Mouse (Mus musculus) forebrain, embryonic 14.5 days (tissue): ENCODE data around the gene Taz. TPM values are rescaled to one million over a fixed set of nuclear protein-coding genes. Genes with fewer than 3 reads are reported as not detected.

ENCODE experiments used
- ATAC-seq: fragments of 200-750 bp; cut with Nextera tagmentation; 2 replicates; pipeline ENCODE4 v1.8.0; 2017; ENCODE audit warnings: mild to moderate bottlenecking, moderate library complexity
- DNase-seq: peaks from one replicate; pipeline ENCODE4 v3.0.0-alpha.2; 2015; ENCODE audit warnings: low spot score
- H3K27ac ChIP-seq: fragments of 300-500 bp; sonication (generic); 2 replicates; pipeline ENCODE4 v1.5.1; 2014; ENCODE audit warnings: low read depth, mild to moderate bottlenecking, control low read depth, low read length, moderate library complexity
- H3K27me3 ChIP-seq: fragments of 300-500 bp; sonication (generic); replicated peaks from 2 replicates; pipeline ENCODE4 v1.6.1; 2014; ENCODE audit warnings: low read length, control low read depth, mixed read lengths; ENCODE audit not compliant: control insufficient read depth, insufficient read depth
- H3K36me3 ChIP-seq: fragments of 300-500 bp; sonication (generic); 2 replicates; pipeline ENCODE4 v1.6.1; 2014; ENCODE audit warnings: low read length, control low read depth; ENCODE audit not compliant: control insufficient read depth, insufficient read depth
- H3K4me1 ChIP-seq: fragments of 300-500 bp; sonication (generic); 2 replicates; pipeline ENCODE4 v1.6.1; 2014; ENCODE audit warnings: antibody characterized with exemption, low read length, control low read depth; ENCODE audit not compliant: control insufficient read depth, insufficient read depth
- H3K4me2 ChIP-seq: fragments of 300-500 bp; sonication (generic); 2 replicates; pipeline ENCODE4 v1.6.1; 2014; ENCODE audit warnings: mild to moderate bottlenecking, control low read depth, low read length
- H3K4me3 ChIP-seq: fragments of 300-500 bp; sonication (generic); 2 replicates; pipeline ENCODE4 v1.5.1; 2014; ENCODE audit warnings: low read depth, low read length, control low read depth
- H3K9ac ChIP-seq: fragments of 300-500 bp; sonication (generic); 2 replicates; pipeline ENCODE4 v1.6.1; 2014; ENCODE audit warnings: mild to moderate bottlenecking, low read length, control low read depth, moderate library complexity
- H3K9me3 ChIP-seq: fragments of 300-500 bp; sonication (generic); replicated peaks from 2 replicates; pipeline ENCODE4 v1.6.1; 2016; ENCODE audit warnings: low read length, control low read depth, mixed read lengths; ENCODE audit not compliant: control insufficient read depth
- WGBS: fragments of 180-500 bp; shearing (Covaris S2); extraction: QIAGEN DNeasy Blood & Tissue Kit; methylation state at CpG from one replicate; pipeline ENCODE4 v1.1.7; 2014; 5-methylcytosine and 5-hydroxymethylcytosine counted together
- polyA plus RNA-seq: library from polyadenylated mRNA; unstranded; fragments of >200 nt; fragmentation: Nextera tagmentation; extraction: Ambion mirVana; gene quantifications from 2 replicates; pipeline ENCODE4 v1.2.1, GENCODE M21; 2014

Taz gene
- polyA plus RNA-seq, 1 experiment from 2014 or later: 65.0 TPM

DNA sequence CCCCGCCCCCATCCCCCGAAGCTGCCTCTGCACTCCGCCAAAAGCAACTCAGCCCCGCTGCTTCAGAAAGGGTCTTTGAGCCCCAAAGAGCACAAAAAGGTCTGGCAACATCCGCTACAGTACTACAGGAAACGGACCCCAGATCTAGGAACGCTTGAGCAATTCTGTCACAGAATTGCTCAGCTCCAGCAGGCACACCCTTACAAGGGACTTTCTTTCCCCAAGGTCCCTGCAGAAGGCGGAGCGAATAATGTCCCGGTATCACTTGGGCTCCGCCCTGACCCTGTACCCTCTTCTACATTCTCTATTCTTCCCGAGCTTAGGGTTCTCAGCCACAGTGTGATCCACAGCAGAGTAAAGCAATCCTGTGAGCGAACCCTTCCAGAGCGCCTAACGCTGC, 35.0 kb upstream of the Taz start:
- no peak for DNase-seq
- peaks cover 14% of the 10 kb centered on the region for H3K36me3 ChIP-seq
- WGBS: 28% methylated on average over 15 of the region's 15 CpGs
- peak overlapping the region; percentile 51 for H3K4me3 ChIP-seq
- no peak for ATAC-seq
- H3K9ac ChIP-seq: peak overlapping the region; percentile 48; the same call in 1 of the 2 replicates
- H3K4me1 ChIP-seq: no peaks in the 10 kb centered on the region
- H3K4me2 ChIP-seq: peak overlapping the region; percentile 49
- H3K27me3 ChIP-seq: no peaks in the 10 kb centered on the region
- H3K9me3 ChIP-seq: no peaks in the 10 kb centered on the region
- H3K27ac ChIP-seq: 0 out of 2 replicates have a peak overlapping the region, but pooled peaks have one; percentile 35

DNA sequence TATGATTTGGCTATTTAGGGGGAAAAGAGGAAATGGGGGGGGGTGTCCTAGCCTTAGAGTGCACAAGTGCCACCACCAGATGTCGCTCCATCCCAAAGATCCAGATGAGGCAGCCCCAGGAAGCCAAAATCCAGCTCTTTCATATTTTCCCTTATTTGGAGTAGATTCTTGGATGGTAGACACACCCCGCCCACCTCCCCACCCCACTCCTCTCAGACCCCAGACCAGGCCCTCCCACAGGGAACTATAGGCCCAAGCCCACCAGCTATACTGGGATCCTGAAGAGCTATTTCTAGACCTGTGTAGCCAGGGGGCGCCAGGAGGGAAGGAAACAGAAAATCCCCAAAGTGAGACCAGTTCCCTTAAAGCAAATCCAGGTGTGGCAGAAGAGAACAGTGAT, 33.1 kb upstream of the Taz start:
- H3K27me3 ChIP-seq: no peaks in the 10 kb centered on the region
- no peaks in the 10 kb centered on the region for H3K4me1 ChIP-seq
- H3K36me3 ChIP-seq: no peaks in the 10 kb centered on the region
- H3K4me2 ChIP-seq: peak overlapping the region; percentile 57; the same call in 1 of the 2 replicates
- no peaks in the 10 kb centered on the region for H3K9me3 ChIP-seq
- no peak overlapping the region for H3K27ac ChIP-seq
- 13% methylated on average over 3 of the region's 3 CpGs for WGBS
- H3K9ac ChIP-seq: no peak overlapping the region
- DNase-seq (peak; percentile 76), ATAC-seq (no peak)
- H3K4me3 ChIP-seq: no peak overlapping the region

DNA sequence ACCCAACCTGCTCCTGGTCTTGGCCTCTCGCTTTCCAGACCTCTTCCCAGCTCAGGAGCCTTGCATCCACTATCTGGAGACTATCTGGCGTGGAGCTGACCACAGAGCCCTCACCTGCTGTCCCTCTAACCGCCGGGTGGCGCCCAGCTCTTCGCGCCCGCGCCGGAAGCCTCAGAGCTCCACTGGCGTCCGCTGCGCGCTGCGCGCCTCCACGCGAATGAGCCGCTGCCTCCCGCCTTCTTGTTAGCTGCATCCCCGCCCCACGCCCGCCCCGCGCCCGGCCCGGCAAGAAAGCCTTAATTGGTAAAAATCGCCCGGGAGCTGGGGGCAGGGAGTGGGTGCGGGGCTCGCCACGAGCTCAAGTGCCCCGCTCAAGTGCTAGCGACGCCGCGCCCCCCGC, 32.1 kb upstream of the Taz start, which contains the start of gene Flna:
TSS of gene Flna (minus strand) at position 206 of the 400 bp plus-strand sequence.
- H3K9me3 ChIP-seq: no peaks in the 10 kb centered on the region
- H3K4me3 ChIP-seq: peak within 1 kb of the TSS; percentile 33
- no peaks in the 10 kb centered on the region for H3K27me3 ChIP-seq
- no peak for ATAC-seq
- no peaks in the 10 kb centered on the region for H3K4me1 ChIP-seq
- 40% methylated on average over 30 of the region's 38 CpGs for WGBS
- H3K9ac ChIP-seq: peak within 1 kb of the TSS; percentile 60
- peak; percentile 55 for DNase-seq
- H3K4me2 ChIP-seq: peak within 1 kb of the TSS; percentile 57
- 0 out of 2 replicates have a peak within 1 kb of the TSS, but pooled peaks have one; percentile 14 for H3K27ac ChIP-seq
- no peaks in the 10 kb centered on the region for H3K36me3 ChIP-seq

DNA sequence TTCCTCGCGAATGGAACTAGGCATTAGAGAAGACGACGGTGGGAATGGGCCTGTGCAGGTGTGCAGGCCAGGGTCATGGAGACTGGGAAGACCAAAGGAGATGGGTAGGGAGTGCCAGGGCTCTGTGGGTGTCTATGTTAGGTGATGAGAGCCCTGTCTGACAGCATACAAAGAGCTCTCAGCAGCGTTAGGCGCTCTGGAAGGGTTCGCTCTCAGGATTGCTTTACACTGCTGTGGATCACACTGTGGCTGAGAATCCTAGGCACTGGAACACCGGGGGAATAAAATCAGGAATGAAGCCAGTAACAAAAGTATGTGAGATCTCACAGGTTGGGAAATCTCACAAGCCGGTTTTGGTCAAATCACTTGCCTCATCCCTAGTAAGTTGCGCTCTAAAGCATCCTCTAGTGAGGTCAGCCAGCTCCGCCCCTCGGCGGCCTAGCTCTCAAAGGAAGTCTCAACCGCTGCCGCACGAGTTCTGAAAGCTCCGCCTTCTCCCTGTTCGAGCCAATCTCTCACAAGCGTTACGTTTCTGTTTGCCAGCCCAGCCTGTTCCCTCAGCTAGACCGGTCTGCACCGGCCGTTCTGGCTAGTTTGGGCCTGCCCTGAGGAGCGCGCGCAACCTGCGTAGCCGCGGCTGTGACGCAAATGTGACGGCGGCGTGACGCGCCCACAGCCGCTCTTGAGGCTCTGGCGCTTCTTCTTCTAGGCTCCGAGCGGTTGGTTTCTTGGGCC, 27.4 kb upstream of the Taz start, which contains the start of gene Emd:
TSS of gene Emd (plus strand) at position 535 of the 735 bp plus-strand sequence.
- H3K4me3 ChIP-seq: peak within 1 kb of the TSS; percentile 50
- WGBS: 35% methylated on average over 39 of the region's 39 CpGs
- DNase-seq (peak; percentile 95), ATAC-seq (peak; percentile 97)
- peak within 1 kb of the TSS; percentile 76 for H3K9ac ChIP-seq
- H3K4me1 ChIP-seq: peaks cover 5% of the 10 kb centered on the region; the same call in 1 of the 2 replicates
- H3K4me2 ChIP-seq: peak within 1 kb of the TSS; percentile 66
- H3K27ac ChIP-seq: peak within 1 kb of the TSS; percentile 90
- no peaks in the 10 kb centered on the region for H3K27me3 ChIP-seq
- no peaks in the 10 kb centered on the region for H3K9me3 ChIP-seq
- H3K36me3 ChIP-seq: peaks cover 14% of the 10 kb centered on the region

DNA sequence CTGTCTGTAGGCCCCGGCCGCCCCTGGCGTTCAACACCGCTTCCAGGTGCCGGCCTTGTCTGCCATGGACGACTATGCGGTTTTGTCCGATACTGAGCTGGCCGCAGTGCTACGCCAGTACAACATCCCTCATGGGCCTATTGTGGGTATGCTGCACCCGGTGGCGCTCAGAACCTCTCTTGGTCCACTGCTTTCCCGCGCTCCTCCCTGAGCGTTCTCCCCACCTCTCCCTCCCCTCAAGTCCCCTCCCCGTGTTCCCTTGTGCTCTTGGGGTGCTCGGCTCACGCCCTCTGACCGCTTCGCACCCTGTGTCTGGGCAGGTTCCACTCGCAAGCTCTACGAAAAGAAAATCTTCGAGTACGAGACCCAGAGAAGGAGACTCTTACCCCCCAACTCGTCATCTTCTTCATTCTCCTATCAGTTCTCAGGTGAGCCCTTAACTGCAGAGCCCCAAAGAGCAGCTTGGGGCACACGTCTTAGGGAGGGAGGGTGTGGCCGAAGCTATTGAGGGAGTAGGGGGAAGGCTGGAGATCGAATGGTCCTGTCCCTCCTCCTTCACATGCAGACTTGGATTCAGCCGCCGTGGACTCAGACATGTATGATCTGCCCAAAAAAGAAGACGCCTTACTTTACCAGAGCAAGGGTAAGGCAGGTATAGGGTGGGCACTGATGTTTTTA, 26.7 kb upstream of the Taz start:
- H3K4me3 ChIP-seq: peak overlapping the region; percentile 50
- H3K4me2 ChIP-seq: peak overlapping the region; percentile 66
- WGBS: 32% methylated on average over 31 of the region's 31 CpGs
- H3K4me1 ChIP-seq: peaks cover 5% of the 10 kb centered on the region; the same call in 1 of the 2 replicates
- peak overlapping the region; percentile 76 for H3K9ac ChIP-seq
- no peak for DNase-seq
- peak overlapping the region; percentile 90 for H3K27ac ChIP-seq
- H3K9me3 ChIP-seq: no peaks in the 10 kb centered on the region
- no peaks in the 10 kb centered on the region for H3K27me3 ChIP-seq
- peak; percentile 6; the same call in 1 of the 2 replicates for ATAC-seq
- H3K36me3 ChIP-seq: peaks cover 14% of the 10 kb centered on the region

DNA sequence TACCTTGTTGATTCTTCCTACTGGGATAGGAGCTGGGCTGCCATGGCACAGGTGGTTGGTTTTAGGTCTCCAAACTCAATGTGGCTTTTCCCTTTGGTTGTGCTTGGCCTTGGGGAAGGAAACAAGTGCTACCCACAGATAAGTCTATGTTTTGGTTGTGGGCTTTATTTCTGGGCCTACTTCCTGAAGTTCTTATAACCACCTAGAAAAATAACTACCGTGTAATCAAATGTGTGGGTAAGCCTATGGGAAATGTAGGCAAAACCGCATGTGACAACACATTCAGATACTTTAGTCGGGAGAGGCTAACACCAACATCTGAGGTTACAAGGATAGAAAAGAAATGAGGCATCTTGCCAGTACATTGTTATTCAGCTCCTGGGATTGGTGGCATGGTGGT, 24.0 kb upstream of the Taz start:
- Histone ChIP-seq H3K4me1 (peaks cover 5% of the 10 kb centered on the region; the same call in 1 of the 2 replicates), H3K36me3 (peaks cover 14% of the 10 kb centered on the region), H3K9ac (no peak overlapping the region), H3K4me3 (no peak overlapping the region), H3K9me3 (no peaks in the 10 kb centered on the region), H3K27me3 (no peaks in the 10 kb centered on the region), H3K27ac (no peak overlapping the region), H3K4me2 (no peak overlapping the region)
- WGBS: 92% methylated on average over 3 of the region's 3 CpGs
- DNase-seq (no peak), ATAC-seq (no peak)

DNA sequence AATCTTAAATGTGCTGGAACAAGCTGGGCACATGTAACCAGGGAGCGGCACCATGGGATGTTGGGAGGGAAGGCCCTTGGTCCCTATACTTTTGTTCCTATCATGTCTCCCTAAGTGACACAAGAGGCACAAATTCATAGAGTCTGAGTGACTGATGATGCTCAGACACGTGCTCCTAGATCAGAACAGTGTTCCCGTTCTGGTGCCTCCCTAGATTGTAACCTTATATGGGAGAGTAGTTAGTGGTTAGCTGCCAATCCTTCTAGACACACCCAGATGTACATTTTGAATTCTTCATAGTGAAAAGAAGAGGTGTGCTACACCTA, 12.0 kb upstream of the Taz start:
- DNase-seq (no peak), ATAC-seq (peak; percentile 30; the same call in 1 of the 2 replicates)
- Histone ChIP-seq H3K27me3 (no peaks in the 10 kb centered on the region), H3K9ac (peak overlapping the region; percentile 64), H3K36me3 (peaks cover 8% of the 10 kb centered on the region; the same call in 1 of the 2 replicates), H3K4me1 (no peaks in the 10 kb centered on the region), H3K27ac (peak overlapping the region; percentile 94), H3K9me3 (no peaks in the 10 kb centered on the region), H3K4me3 (peak overlapping the region; percentile 50), H3K4me2 (peak overlapping the region; percentile 57)
- 43% methylated on average over 3 of the region's 3 CpGs for WGBS

DNA sequence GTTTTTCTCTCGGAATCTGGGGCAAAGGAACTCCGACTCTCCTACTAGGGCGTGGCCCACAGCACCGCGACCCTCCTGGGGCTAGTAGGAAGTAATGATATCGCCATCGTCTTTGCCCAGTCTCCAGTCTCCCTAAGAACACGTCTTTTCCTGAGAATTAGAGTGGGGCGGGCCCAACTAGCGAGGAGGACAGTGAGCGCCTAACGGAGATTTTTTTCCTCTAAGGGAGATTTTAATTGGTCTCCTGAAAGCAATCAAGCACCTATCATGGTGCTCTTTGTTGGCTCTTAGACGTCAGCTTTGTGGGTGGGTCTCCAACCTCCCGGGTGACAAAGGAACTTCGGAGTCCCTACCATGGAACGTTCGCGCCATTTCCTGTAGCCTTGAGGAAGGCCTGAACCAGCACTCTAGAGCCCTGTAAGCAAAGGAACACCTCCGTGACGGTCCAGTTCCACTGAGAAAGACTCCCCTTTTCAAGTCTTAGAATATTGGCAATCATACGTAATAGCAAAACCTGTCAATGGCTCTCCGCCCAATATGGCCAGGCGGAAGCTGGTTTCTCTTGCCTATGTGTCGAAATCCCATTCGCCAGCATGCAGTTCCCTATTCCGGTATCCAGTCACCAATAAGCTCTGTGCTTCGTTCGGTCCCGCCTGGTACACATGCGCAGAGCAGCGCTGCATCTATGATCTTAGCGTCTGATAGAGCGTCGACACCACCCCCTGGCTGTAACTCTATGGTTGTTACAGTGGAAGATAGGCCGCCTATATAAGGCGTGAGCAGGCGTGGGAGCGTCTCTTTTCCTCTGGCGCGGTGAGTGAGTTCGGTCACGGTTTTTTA, 11.4 kb upstream of the Taz start, which contains the start of gene Rpl10:
TSS of gene Rpl10 (plus strand) at position 751 of the 840 bp plus-strand sequence.
- Histone ChIP-seq H3K4me1 (no peaks in the 10 kb centered on the region), H3K4me2 (peak within 1 kb of the TSS; percentile 63), H3K9ac (peak within 1 kb of the TSS; percentile 74), H3K27me3 (no peaks in the 10 kb centered on the region), H3K36me3 (peaks cover 8% of the 10 kb centered on the region; the same call in 1 of the 2 replicates), H3K27ac (peak within 1 kb of the TSS; percentile 94), H3K9me3 (no peaks in the 10 kb centered on the region), H3K4me3 (peak within 1 kb of the TSS; percentile 50)
- ATAC-seq (peak; percentile 96), DNase-seq (peak; percentile 98)
- WGBS: 33% methylated on average over 42 of the region's 42 CpGs
